Mouse (Mus musculus): Measurements from ENCODE around the gene Lrriq3.

- TF ChIP-seq CTCF (IDR thresholded peaks at IDR 0.05) (no peak), POLR2A (IDR thresholded peaks at IDR 0.05; ENCODE audit: insufficient read depth, low read depth, low read length) (no peak)
Observed at GRCm38 (mm10) chr3:155099266-155099665, 6.0 kb downstream of the Lrriq3 start.

Measured in heart, adult 2 months (tissue).